Mouse (Mus musculus) cerebellum, adult 2 months (tissue): ENCODE measurements around the gene Psmc3. TPM values are rescaled to one million over a fixed set of nuclear protein-coding genes. Genes with fewer than 3 reads are reported as not detected.

ENCODE experiments used
- DNase-seq, 2 experiments: peaks; one replicate each; pipeline ENCODE4 v3.0.0; 2021
- H3K27ac ChIP-seq: fragments of 200-500 bp; 2 replicates; pipeline ENCODE4 v1.5.1; 2012; ENCODE audit warnings: low read length, control low read depth, inconsistent platforms; ENCODE audit not compliant: insufficient read depth
- H3K27me3 ChIP-seq: fragments of 200-500 bp; 2 replicates; pipeline ENCODE4 v1.6.1; 2012; ENCODE audit warnings: inconsistent platforms, mild to moderate bottlenecking, low read length, moderate library complexity; ENCODE audit not compliant: control insufficient read depth, insufficient read depth
- H3K4me1 ChIP-seq: fragments of 200-500 bp; 2 replicates; pipeline ENCODE4 v1.6.1; 2011; ENCODE audit warnings: low read length; ENCODE audit not compliant: control insufficient read depth, insufficient read depth
- H3K4me3 ChIP-seq: fragments of 200-500 bp; replicated peaks from 2 replicates; pipeline ENCODE3; 2011; ENCODE audit warnings: mild to moderate bottlenecking, low read depth, low read length, control low read depth; ENCODE audit not compliant: insufficient read depth
- CTCF ChIP-seq: fragments of 200-500 bp; IDR thresholded peaks from 2 replicates; pipeline ENCODE4 v1.5.1; 2011; ENCODE audit warnings: low read depth, mild to moderate bottlenecking, control low read depth, low read length, moderate library complexity, borderline replicate concordance; ENCODE audit not compliant: insufficient read depth
- POLR2A ChIP-seq: fragments of 200-500 bp; IDR thresholded peaks from 2 replicates; pipeline ENCODE4 v1.6.1; 2011; ENCODE audit warnings: low read length, control low read depth, borderline replicate concordance; ENCODE audit not compliant: insufficient read depth
- WGBS: fragments of 180-500 bp; shearing (Covaris S2); methylation state at CpG from one replicate; pipeline ENCODE4 v1.1.7; 2018; 5-methylcytosine and 5-hydroxymethylcytosine counted together
- polyA plus RNA-seq: library from polyadenylated mRNA; depleted of rRNA; stranded (reverse); fragments of >200 nt; gene quantifications from 2 replicates; pipeline ENCODE4 v1.2.3, GENCODE M21; 2012

Gene Psmc3
- polyA plus RNA-seq, 1 experiment: 199 TPM

DNA sequence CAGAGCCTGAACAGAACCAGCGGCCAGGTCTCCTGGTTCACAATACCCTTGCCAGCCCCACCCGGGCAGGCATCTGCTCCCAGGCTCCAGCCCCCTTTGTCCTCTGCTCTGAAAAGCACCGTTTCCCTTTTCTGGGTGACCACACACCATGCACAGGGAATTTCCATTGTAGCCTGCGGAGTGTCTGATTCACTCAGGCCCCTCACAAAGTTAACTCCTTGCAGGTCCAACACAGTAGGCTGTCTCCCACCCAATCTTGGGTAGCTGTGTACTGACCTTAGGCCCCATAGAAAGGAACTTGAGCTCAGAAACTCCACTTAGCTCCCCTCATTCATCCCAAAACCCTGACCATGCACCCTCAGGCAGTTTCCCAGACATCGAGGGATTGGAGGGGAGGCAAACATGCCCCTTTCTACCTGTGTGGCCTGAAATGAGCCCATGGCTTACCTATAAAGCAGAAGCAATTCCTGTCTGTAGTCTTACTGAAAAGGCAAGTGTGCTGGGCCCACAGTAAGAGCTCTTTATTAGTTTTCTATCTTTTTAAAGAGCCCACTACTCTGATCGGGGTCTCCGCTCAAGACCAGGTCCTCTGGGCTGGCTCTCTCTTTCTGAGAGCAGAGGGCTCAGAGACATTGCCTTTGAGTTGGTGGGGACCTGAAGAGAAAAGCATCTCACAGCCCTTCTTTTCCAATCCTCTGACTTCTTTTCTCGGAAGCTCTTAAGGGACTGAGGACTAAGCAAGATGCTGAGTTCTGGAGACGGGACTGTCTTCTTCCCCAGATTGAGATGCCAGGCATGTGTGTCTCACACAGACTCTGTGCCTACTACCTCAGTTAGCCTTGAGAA is 32.8 kb downstream of the Psmc3 start:
- Histone ChIP-seq H3K4me3 (no peak overlapping the region), H3K27me3 (no peaks in the 10 kb centered on the region), H3K27ac (no peak overlapping the region), H3K4me1 (no peaks in the 10 kb centered on the region)
- no peak for DNase-seq
- 68% methylated on average over 9 of the region's 9 CpGs for WGBS
- TF ChIP-seq POLR2A (no peak), CTCF (no peak)

GRCm38 (mm10) chr2:91087453-91087852 is 33.6 kb downstream of the Psmc3 start:
- DNase-seq: no peak
- 87% methylated on average over 9 of the region's 9 CpGs for WGBS
- TF ChIP-seq POLR2A: no peak
- TF ChIP-seq CTCF: no peak
- no peaks in the 10 kb centered on the region for H3K27me3 ChIP-seq
- no peaks in the 10 kb centered on the region for H3K4me1 ChIP-seq
- H3K4me3 ChIP-seq: no peak overlapping the region
- H3K27ac ChIP-seq: no peak overlapping the region

DNA sequence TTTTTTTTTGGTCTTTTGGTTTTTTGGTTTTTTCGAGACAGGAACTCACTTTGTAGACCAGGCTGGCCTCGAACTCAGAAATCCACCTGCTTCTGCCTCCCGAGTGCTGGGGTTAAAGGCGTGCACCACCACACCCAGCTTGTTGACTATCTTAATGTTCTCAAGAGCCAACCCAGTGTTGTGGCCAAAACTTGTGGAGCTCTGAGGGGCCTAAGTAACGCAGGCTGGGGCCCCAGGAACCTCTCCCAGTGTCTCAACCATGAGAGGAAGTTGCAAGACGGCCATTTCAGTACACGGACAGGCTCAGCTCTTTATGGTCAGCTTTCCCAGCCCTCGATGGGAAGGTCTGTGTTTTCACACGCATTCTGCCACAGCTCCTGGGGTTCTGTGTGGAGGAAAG is 35.2 kb downstream of the Psmc3 start:
- DNase-seq: no peak
- Histone ChIP-seq H3K27ac (no peak overlapping the region), H3K4me1 (no peaks in the 10 kb centered on the region), H3K4me3 (no peak overlapping the region), H3K27me3 (no peaks in the 10 kb centered on the region)
- TF ChIP-seq POLR2A: no peak
- TF ChIP-seq CTCF: no peak
- 83% methylated on average over 9 of the region's 9 CpGs for WGBS

GRCm38 (mm10) chr2:91090208-91090607 is 36.4 kb downstream of the Psmc3 start:
- WGBS: 77% methylated on average over 6 of the region's 6 CpGs
- Histone ChIP-seq H3K4me1 (no peaks in the 10 kb centered on the region), H3K27me3 (no peaks in the 10 kb centered on the region), H3K27ac (no peak overlapping the region), H3K4me3 (no peak overlapping the region)
- DNase-seq: no peak
- TF ChIP-seq CTCF: no peak
- TF ChIP-seq POLR2A: no peak

- Histone ChIP-seq H3K4me1 (no peaks in the 10 kb centered on the region), H3K27me3 (no peaks in the 10 kb centered on the region), H3K27ac (no peak overlapping the region), H3K4me3 (no peak overlapping the region)
- 73% methylated on average over 6 of the region's 6 CpGs for WGBS
- TF ChIP-seq POLR2A (no peak), CTCF (no peak)
- no peak for DNase-seq
These were observed 37.0 kb downstream of the Psmc3 start for GRCm38 (mm10) chr2:91090827-91091226.

DNA sequence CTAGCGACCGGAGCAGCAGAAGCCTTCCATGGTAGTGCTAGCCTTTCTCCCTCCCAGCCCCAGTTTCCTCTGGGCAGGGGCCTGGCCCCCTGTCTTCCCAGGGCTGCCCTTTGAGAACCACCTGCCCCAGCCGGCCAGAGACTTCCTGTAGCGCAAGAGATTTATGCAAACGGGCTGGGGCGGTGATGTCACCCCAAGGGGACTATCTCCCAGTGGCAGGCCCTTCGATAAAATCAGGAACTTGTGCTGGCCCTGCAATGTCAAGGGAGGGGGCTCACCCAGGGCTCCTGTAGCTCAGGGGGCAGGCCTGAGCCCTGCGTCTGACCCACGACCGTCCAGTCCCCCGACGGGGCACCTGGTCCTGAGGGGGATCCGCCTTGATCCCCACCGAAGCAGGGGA is 42.7 kb downstream of the Psmc3 start:
- 76% methylated on average over 14 of the region's 14 CpGs for WGBS

GRCm38 (mm10) chr2:91097015-91097414 is 43.2 kb downstream of the Psmc3 start:
- H3K27ac ChIP-seq: no peak overlapping the region
- H3K4me1 ChIP-seq: no peaks in the 10 kb centered on the region
- TF ChIP-seq CTCF: no peak
- TF ChIP-seq POLR2A: no peak
- DNase-seq: no peak
- H3K27me3 ChIP-seq: no peaks in the 10 kb centered on the region
- no peak overlapping the region for H3K4me3 ChIP-seq
- WGBS: 75% methylated on average over 10 of the region's 10 CpGs

More for the DNA sequence above, 42.7 kb downstream of the Psmc3 start:
- no peaks in the 10 kb centered on the region for H3K27me3 ChIP-seq
- no peak for DNase-seq
- TF ChIP-seq POLR2A (no peak), CTCF (no peak)
- H3K4me3 ChIP-seq: no peak overlapping the region
- H3K27ac ChIP-seq: no peak overlapping the region
- no peaks in the 10 kb centered on the region for H3K4me1 ChIP-seq

DNA sequence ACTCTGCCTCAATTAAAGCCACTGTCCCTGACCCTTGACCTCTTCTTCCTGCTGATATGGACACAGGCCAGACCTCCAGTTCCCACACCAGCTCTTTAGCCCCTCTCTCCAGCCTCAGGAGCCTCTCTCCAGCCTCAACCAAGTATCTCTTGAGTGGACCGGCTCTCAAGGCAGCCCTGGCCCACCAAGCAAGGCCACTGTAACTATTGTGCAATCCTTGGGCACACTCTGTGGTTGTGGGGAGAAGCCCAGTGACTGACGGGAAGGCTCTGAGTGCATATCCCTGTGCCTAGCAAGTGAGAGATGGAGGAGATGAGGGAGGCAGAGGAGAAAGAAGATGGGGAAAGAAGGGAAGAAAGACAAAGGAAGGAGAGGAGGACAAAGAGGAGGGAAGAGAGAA is 44.3 kb downstream of the Psmc3 start:
- no peak for TF ChIP-seq POLR2A
- no peak for TF ChIP-seq CTCF
- Histone ChIP-seq H3K27ac (no peak overlapping the region), H3K4me1 (no peaks in the 10 kb centered on the region), H3K4me3 (no peak overlapping the region), H3K27me3 (no peaks in the 10 kb centered on the region)
- DNase-seq: no peak
- WGBS: 85% methylated on average over 2 of the region's 2 CpGs
